Mouse (Mus musculus): Measurements from ENCODE around the gene Cdcp2. TPM values are rescaled to one million over a fixed set of nuclear protein-coding genes. Genes with fewer than 3 reads are reported as not detected.

The Cdcp2 gene
- polyA plus RNA-seq, 1 experiment from 2014 or later: not detected

DNA sequence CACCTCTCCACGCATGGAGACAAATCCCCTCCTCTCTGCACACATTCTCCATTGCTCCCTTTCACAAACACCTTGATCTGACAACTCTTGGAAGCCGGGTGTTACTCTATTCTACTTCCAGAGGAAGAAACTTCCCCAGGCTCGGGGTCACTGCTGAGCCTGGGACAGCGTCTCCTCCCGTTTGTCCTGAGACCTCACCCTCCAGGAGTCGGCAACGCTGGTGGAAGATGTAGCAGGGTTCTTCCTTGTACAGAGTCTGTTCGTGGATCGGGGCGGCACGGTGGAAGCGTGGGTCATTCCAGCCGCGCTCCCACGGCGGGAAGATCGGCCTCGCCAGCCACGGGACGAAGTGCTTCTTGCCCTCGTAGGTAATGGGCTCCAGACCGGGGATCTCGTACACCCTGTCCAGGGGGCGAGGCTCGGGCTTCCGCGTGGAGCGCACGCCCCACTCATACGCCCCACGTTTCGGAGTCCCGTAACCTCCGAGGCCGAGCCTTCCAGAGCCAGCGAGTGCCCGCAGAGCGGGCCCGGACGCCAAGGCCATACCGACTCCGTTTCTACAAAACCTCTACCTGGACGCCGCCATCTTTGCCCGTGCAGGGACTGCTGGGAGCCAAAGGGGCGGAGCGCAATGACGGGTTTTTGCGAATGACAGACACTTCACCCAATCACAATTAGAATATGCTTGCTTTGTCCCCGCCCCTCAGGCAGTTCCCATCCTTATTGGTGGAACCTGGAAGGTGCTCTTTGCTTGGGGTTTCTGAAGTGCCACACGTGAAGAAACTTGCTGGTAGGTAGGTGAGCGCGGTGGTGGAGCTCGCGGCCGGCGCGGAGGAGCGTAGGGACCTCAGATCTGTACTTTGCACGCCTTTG is 30.2 kb upstream of the Cdcp2 start, which contains the start of the genes Mrpl37 and Cyb5rl:
Gene Mrpl37 (minus strand): TSS at position 617 of the 873 bp plus-strand sequence.
Gene Cyb5rl (plus strand): TSS at position 737 of the 873 bp plus-strand sequence.
- H3K27me3 ChIP-seq: 0 out of 2 replicates have a peak, but pooled peaks cover 4% of the 10 kb centered on the region
- peaks cover 26% of the 10 kb centered on the region for H3K4me1 ChIP-seq
- ATAC-seq: peak; percentile 100
- no peaks in the 10 kb centered on the region for H3K9me3 ChIP-seq (replicated peaks)
- H3K27ac ChIP-seq: no peak within 1 kb of the TSS
- peak within 1 kb of the TSS; percentile 98 for H3K4me2 ChIP-seq
- WGBS: under 1% methylated on average over 60 of the region's 60 CpGs
- H3K36me3 ChIP-seq (ENCODE audit: poor library complexity, severe bottlenecking): peaks cover 29% of the 10 kb centered on the region
- peak within 1 kb of the TSS; percentile 79 for H3K9ac ChIP-seq
- H3K4me3 ChIP-seq: peak within 1 kb of the TSS; percentile 70

- Histone ChIP-seq H3K27me3 (0 out of 2 replicates have a peak, but pooled peaks cover 4% of the 10 kb centered on the region), H3K36me3 (ENCODE audit: poor library complexity, severe bottlenecking) (peaks cover 22% of the 10 kb centered on the region), H3K27ac (no peak overlapping the region), H3K4me2 (peak overlapping the region; percentile 98), H3K9ac (peak overlapping the region; percentile 62), H3K9me3 (replicated peaks) (no peaks in the 10 kb centered on the region), H3K4me3 (peak overlapping the region; percentile 70), H3K4me1 (peaks cover 26% of the 10 kb centered on the region)
- 2% methylated on average over 33 of the region's 33 CpGs for WGBS
- peak; percentile 59 for ATAC-seq
These were observed 29.4 kb upstream of the Cdcp2 start for GRCm38 (mm10) chr4:107067151-107067840.

DNA sequence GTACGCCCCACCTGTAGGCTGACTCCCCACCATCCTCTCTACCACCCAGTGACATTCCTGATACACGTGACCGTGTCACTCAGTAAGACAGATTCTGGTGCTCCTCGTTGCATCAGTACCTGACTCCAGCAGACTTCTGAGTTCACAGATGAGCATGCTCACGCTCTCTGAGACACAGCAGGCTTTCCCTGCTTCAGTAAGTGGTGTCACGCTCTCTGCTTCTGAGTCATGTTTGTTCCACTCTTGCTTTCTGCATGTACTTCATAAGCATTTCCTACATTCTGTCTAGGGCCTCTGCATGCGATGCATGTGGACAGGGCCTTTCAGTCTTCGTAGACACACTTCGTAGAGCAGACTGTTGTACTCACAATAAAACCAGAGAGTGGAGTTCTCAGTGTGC is 24.3 kb upstream of the Cdcp2 start:
- peaks cover 4% of the 10 kb centered on the region for H3K4me1 ChIP-seq
- H3K9me3 ChIP-seq (replicated peaks): no peaks in the 10 kb centered on the region
- H3K27me3 ChIP-seq: 0 out of 2 replicates have a peak, but pooled peaks cover 4% of the 10 kb centered on the region
- ATAC-seq: no peak
- no peak overlapping the region for H3K27ac ChIP-seq
- WGBS: 85% methylated on average over 9 of the region's 9 CpGs
- H3K4me2 ChIP-seq: no peak overlapping the region
- no peaks in the 10 kb centered on the region for H3K36me3 ChIP-seq (ENCODE audit: poor library complexity, severe bottlenecking)
- no peak overlapping the region for H3K9ac ChIP-seq
- H3K4me3 ChIP-seq: no peak overlapping the region

- H3K9ac ChIP-seq: no peak overlapping the region
- 40% methylated on average over 5 of the region's 5 CpGs for WGBS
- H3K4me3 ChIP-seq: no peak overlapping the region
- H3K4me2 ChIP-seq: no peak overlapping the region
- H3K36me3 ChIP-seq (ENCODE audit: poor library complexity, severe bottlenecking): no peaks in the 10 kb centered on the region
- no peak for ATAC-seq
- no peaks in the 10 kb centered on the region for H3K27me3 ChIP-seq
- no peak overlapping the region; the same call in 1 of the 2 replicates for H3K27ac ChIP-seq
- no peaks in the 10 kb centered on the region for H3K9me3 ChIP-seq (replicated peaks)
- H3K4me1 ChIP-seq: no peaks in the 10 kb centered on the region
These were observed 21.2 kb upstream of the Cdcp2 start for GRCm38 (mm10) chr4:107075456-107075855.

- H3K4me1 ChIP-seq: peaks cover 3% of the 10 kb centered on the region; the same call in 1 of the 2 replicates
- H3K27me3 ChIP-seq: no peaks in the 10 kb centered on the region
- H3K4me3 ChIP-seq: no peak overlapping the region
- ATAC-seq: 0 out of 2 replicates have a peak, but pooled peaks have one; percentile 33
- no peak overlapping the region for H3K27ac ChIP-seq
- H3K36me3 ChIP-seq (ENCODE audit: poor library complexity, severe bottlenecking): no peaks in the 10 kb centered on the region
- 85% methylated on average over 4 of the region's 4 CpGs for WGBS
- no peak overlapping the region for H3K4me2 ChIP-seq
- no peaks in the 10 kb centered on the region for H3K9me3 ChIP-seq (replicated peaks)
- H3K9ac ChIP-seq: no peak overlapping the region
These were observed 17.8 kb upstream of the Cdcp2 start for GRCm38 (mm10) chr4:107078894-107079293.

GRCm38 (mm10) chr4:107079716-107080115 is 17.0 kb upstream of the Cdcp2 start:
- Histone ChIP-seq H3K27ac (no peak overlapping the region), H3K4me2 (no peak overlapping the region), H3K4me3 (no peak overlapping the region), H3K9ac (no peak overlapping the region), H3K27me3 (no peaks in the 10 kb centered on the region), H3K9me3 (replicated peaks) (no peaks in the 10 kb centered on the region), H3K36me3 (ENCODE audit: poor library complexity, severe bottlenecking) (no peaks in the 10 kb centered on the region), H3K4me1 (peaks cover 11% of the 10 kb centered on the region)
- ATAC-seq: no peak

GRCm38 (mm10) chr4:107082185-107082584 is 14.5 kb upstream of the Cdcp2 start:
- no peaks in the 10 kb centered on the region for H3K9me3 ChIP-seq (replicated peaks)
- no peaks in the 10 kb centered on the region for H3K36me3 ChIP-seq (ENCODE audit: poor library complexity, severe bottlenecking)
- WGBS: 89% methylated on average over 3 of the region's 3 CpGs

GRCm38 (mm10) chr4:107083126-107083525 is 13.6 kb upstream of the Cdcp2 start:
- H3K27me3 ChIP-seq: no peaks in the 10 kb centered on the region
- no peak overlapping the region for H3K4me3 ChIP-seq
- H3K36me3 ChIP-seq (ENCODE audit: poor library complexity, severe bottlenecking): no peaks in the 10 kb centered on the region
- H3K27ac ChIP-seq: no peak overlapping the region
- no peak overlapping the region for H3K9ac ChIP-seq
- no peak overlapping the region for H3K4me2 ChIP-seq
- ATAC-seq: no peak
- H3K4me1 ChIP-seq: peaks cover 22% of the 10 kb centered on the region
- H3K9me3 ChIP-seq (replicated peaks): no peaks in the 10 kb centered on the region
- 86% methylated on average over 4 of the region's 4 CpGs for WGBS

More at GRCm38 (mm10) chr4:107082185-107082584, 14.5 kb upstream of the Cdcp2 start:
- H3K4me2 ChIP-seq: no peak overlapping the region
- no peak for ATAC-seq
- peaks cover 22% of the 10 kb centered on the region for H3K4me1 ChIP-seq
- no peaks in the 10 kb centered on the region for H3K27me3 ChIP-seq
- no peak overlapping the region for H3K27ac ChIP-seq
- H3K9ac ChIP-seq: no peak overlapping the region
- H3K4me3 ChIP-seq: no peak overlapping the region

- 0 out of 2 replicates have a peak overlapping the region, but pooled peaks have one; percentile 9 for H3K4me2 ChIP-seq
- H3K36me3 ChIP-seq (ENCODE audit: poor library complexity, severe bottlenecking): no peaks in the 10 kb centered on the region
- H3K27me3 ChIP-seq: no peaks in the 10 kb centered on the region
- H3K4me3 ChIP-seq: no peak overlapping the region
- ATAC-seq: peak; percentile 42
- no peak overlapping the region for H3K9ac ChIP-seq
- peaks cover 22% of the 10 kb centered on the region for H3K4me1 ChIP-seq
- 18% methylated on average over 1 of the region's 1 CpGs for WGBS
- H3K27ac ChIP-seq: peak overlapping the region; percentile 72
- H3K9me3 ChIP-seq (replicated peaks): no peaks in the 10 kb centered on the region
These were observed 12.3 kb upstream of the Cdcp2 start for GRCm38 (mm10) chr4:107084343-107084742.

GRCm38 (mm10) chr4:107084858-107085257 is 11.8 kb upstream of the Cdcp2 start:
- Histone ChIP-seq H3K9me3 (replicated peaks) (no peaks in the 10 kb centered on the region), H3K4me2 (0 out of 2 replicates have a peak overlapping the region, but pooled peaks have one; percentile 9), H3K27me3 (no peaks in the 10 kb centered on the region), H3K27ac (peak overlapping the region; percentile 72), H3K4me1 (peaks cover 22% of the 10 kb centered on the region), H3K9ac (no peak overlapping the region), H3K36me3 (ENCODE audit: poor library complexity, severe bottlenecking) (no peaks in the 10 kb centered on the region), H3K4me3 (no peak overlapping the region)
- peak; percentile 87 for ATAC-seq
- WGBS: 4% methylated on average over 6 of the region's 6 CpGs

DNA sequence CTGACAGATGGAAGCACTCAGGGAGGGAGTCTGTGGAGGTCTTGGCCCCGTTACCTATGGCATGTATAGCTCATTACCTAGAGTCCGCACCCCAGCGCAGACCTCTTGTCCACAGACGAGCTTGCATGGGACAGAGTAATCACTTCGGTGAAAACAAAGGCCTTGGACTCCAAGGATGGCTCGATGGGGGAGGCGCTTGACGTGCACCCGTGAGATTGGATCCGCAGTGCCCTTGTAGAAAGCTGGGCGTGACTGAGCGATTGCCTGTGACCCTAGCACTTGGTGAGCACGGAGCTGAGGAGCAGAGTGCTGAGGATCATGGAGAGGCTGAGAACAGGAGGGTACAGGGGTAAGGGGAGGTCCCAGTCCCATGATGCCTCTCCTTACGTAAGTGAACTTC is 5.0 kb upstream of the Cdcp2 start:
- H3K9me3 ChIP-seq (replicated peaks): no peaks in the 10 kb centered on the region
- H3K36me3 ChIP-seq (ENCODE audit: poor library complexity, severe bottlenecking): no peaks in the 10 kb centered on the region
- H3K27ac ChIP-seq: no peak overlapping the region
- H3K4me2 ChIP-seq: no peak overlapping the region
- H3K4me3 ChIP-seq: no peak overlapping the region
- 89% methylated on average over 14 of the region's 14 CpGs for WGBS
- H3K4me1 ChIP-seq: peaks cover 9% of the 10 kb centered on the region
- no peaks in the 10 kb centered on the region for H3K27me3 ChIP-seq
- no peak overlapping the region for H3K9ac ChIP-seq
- no peak for ATAC-seq

Measured in forebrain, embryonic 13.5 days (tissue).